Mouse (Mus musculus): ENCODE data around the gene Ablim2. TPM values are rescaled to one million over a fixed set of nuclear protein-coding genes. Genes with fewer than 3 reads are reported as not detected.

The Ablim2 gene
- polyA plus RNA-seq, 3 experiments from 2014 or later: 1.8 to 2.1 (median 1.8) TPM

- no peak for ATAC-seq
Measured at GRCm38 (mm10) chr5:35815051-35815450, 57.4 kb downstream of the Ablim2 start.

- ATAC-seq: peak; percentile 50
Measured at GRCm38 (mm10) chr5:35817266-35817665, 59.6 kb downstream of the Ablim2 start.

GRCm38 (mm10) chr5:35817882-35818281 is 60.2 kb downstream of the Ablim2 start:
- no peak for ATAC-seq

GRCm38 (mm10) chr5:35822721-35823120 is 65.0 kb downstream of the Ablim2 start:
- ATAC-seq: no peak

GRCm38 (mm10) chr5:35826465-35826864 is 68.8 kb downstream of the Ablim2 start:
- no peak for ATAC-seq

- no peak for ATAC-seq
Measured at GRCm38 (mm10) chr5:35827075-35827474, 69.4 kb downstream of the Ablim2 start.

GRCm38 (mm10) chr5:35827856-35828255 is 70.2 kb downstream of the Ablim2 start:
- no peak for ATAC-seq

- no peak for ATAC-seq
Measured at GRCm38 (mm10) chr5:35830101-35830500, 72.4 kb downstream of the Ablim2 start.

GRCm38 (mm10) chr5:35833881-35834280 is 76.2 kb downstream of the Ablim2 start:
- ATAC-seq: no peak

GRCm38 (mm10) chr5:35836992-35837391 is 79.3 kb downstream of the Ablim2 start:
- no peak for ATAC-seq

- ATAC-seq: no peak
Measured at GRCm38 (mm10) chr5:35839262-35839661, 81.6 kb downstream of the Ablim2 start.

- no peak for ATAC-seq
Measured at GRCm38 (mm10) chr5:35851485-35851884, 93.8 kb downstream of the Ablim2 start.

- ATAC-seq: no peak
Measured at GRCm38 (mm10) chr5:35853463-35853862, 95.8 kb downstream of the Ablim2 start.

- no peak for ATAC-seq
Measured at GRCm38 (mm10) chr5:35856245-35856644, 98.6 kb downstream of the Ablim2 start.

GRCm38 (mm10) chr5:35858069-35858468 is 100.4 kb downstream of the Ablim2 start:
- ATAC-seq: no peak

GRCm38 (mm10) chr5:35861456-35861855 is 103.8 kb downstream of the Ablim2 start:
- ATAC-seq: no peak

- ATAC-seq: no peak
Measured at GRCm38 (mm10) chr5:35869973-35870372, 112.3 kb downstream of the Ablim2 start.

- peak; percentile 60 for ATAC-seq
Measured at GRCm38 (mm10) chr5:35870408-35871012, 112.8 kb downstream of the Ablim2 start.

GRCm38 (mm10) chr5:35873382-35873781 is 115.7 kb downstream of the Ablim2 start:
- no peak for ATAC-seq

- ATAC-seq: no peak
Measured at GRCm38 (mm10) chr5:35876236-35876635, 118.6 kb downstream of the Ablim2 start.

GRCm38 (mm10) chr5:35879199-35879598 is 121.5 kb downstream of the Ablim2 start:
- no peak for ATAC-seq

GRCm38 (mm10) chr5:35882391-35882790 is 124.7 kb downstream of the Ablim2 start:
- ATAC-seq: no peak

- ATAC-seq: peak; percentile 25
Measured at GRCm38 (mm10) chr5:35884262-35884661, 126.6 kb downstream of the Ablim2 start.

- ATAC-seq: peak; percentile 61
Measured at GRCm38 (mm10) chr5:35884689-35885088, 127.0 kb downstream of the Ablim2 start.

- ATAC-seq: no peak
Measured at GRCm38 (mm10) chr5:35888959-35889358, 131.3 kb downstream of the Ablim2 start.

Measured in inflammation-experienced regulatory T-cells, adult 6 months (primary cell).